Mouse (Mus musculus): Measurements from ENCODE around the gene Camta1. TPM values are rescaled to one million over a fixed set of nuclear protein-coding genes. Genes with fewer than 3 reads are reported as not detected.

Camta1 gene
- polyA plus RNA-seq, 1 experiment from 2014 or later = 106 TPM

DNA sequence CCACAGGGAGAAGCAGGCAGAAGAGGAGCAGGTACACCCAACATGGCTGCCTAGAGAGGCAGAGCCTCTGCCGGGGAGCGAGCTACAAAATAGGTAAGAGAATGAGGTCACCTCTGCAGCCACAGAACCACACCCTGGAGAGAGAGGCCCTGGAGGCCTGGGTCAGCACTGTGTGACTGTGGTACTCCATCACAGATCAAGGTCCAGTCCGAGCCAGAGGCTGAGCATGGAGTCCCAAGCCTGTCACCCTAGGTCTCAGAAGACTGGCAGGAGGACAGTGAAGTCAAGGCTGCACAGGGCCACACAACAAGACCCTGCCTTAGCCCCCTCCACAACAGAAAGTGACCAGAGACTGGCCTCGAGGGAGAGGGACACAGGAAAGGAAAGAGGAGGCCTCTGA, 294.6 kb downstream of the Camta1 start:
- ATAC-seq (ENCODE audit: insufficient number of reproducible peaks, low FRiP score, low TSS enrichment, low read depth) = no peak

DNA sequence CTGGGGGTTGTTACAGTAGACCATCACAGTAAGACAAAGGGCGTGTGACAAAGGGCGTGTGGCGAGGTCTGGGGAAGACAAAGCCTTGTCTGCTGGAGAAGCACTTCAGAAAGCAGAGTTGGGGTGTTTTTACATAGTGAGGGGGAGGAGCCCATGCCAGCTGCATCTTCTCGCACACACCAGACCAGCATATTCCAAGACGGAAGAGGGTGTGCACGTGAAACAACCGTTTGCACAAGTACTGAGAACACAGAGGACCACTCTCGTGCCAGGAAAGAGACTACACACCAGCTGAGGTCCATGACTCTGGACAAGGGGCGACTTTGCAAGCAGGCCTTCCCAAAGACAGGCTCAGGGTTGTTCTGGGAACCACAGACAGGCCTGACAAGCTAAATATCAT, 306.2 kb downstream of the Camta1 start:
- H3K27me3 ChIP-seq (ENCODE audit: control insufficient read depth, insufficient read depth, low read length) = no peaks in the 10 kb centered on the region
- no peak overlapping the region for H3K4me3 ChIP-seq (ENCODE audit: low read depth, low read length)
- no peak for DNase-seq (ENCODE audit: low spot score)
- H3K4me2 ChIP-seq (ENCODE audit: low read depth, severe bottlenecking) = no peak overlapping the region
- no peak overlapping the region for H3K27ac ChIP-seq (replicated peaks; ENCODE audit: low read depth, low read length)
- WGBS = 84% methylated on average over 9 of the region's 9 CpGs
- ATAC-seq (ENCODE audit: insufficient number of reproducible peaks, low FRiP score, low TSS enrichment, low read depth) = no peak
- H3K9ac ChIP-seq (ENCODE audit: low read length) = no peak overlapping the region
- peaks cover 3% of the 10 kb centered on the region; the same call in 1 of the 2 replicates for H3K4me1 ChIP-seq (ENCODE audit: control insufficient read depth, insufficient read depth, low read length)
- H3K9me3 ChIP-seq (ENCODE audit: control insufficient read depth, low read length) = no peaks in the 10 kb centered on the region
- no peaks in the 10 kb centered on the region for H3K36me3 ChIP-seq (ENCODE audit: control insufficient read depth, insufficient read depth, low read length)

More for the DNA sequence above, 294.6 kb downstream of the Camta1 start:
- no peaks in the 10 kb centered on the region for H3K4me1 ChIP-seq (ENCODE audit: control insufficient read depth, insufficient read depth, low read length)
- H3K27ac ChIP-seq (replicated peaks; ENCODE audit: low read depth, low read length) = no peak overlapping the region
- H3K27me3 ChIP-seq (ENCODE audit: control insufficient read depth, insufficient read depth, low read length) = no peaks in the 10 kb centered on the region
- H3K9me3 ChIP-seq (ENCODE audit: control insufficient read depth, low read length) = no peaks in the 10 kb centered on the region
- DNase-seq (ENCODE audit: low spot score) = no peak
- H3K36me3 ChIP-seq (ENCODE audit: control insufficient read depth, insufficient read depth, low read length) = no peaks in the 10 kb centered on the region
- no peak overlapping the region for H3K4me3 ChIP-seq (ENCODE audit: low read depth, low read length)
- no peak overlapping the region for H3K9ac ChIP-seq (ENCODE audit: low read length)
- 92% methylated on average over 4 of the region's 4 CpGs for WGBS
- H3K4me2 ChIP-seq (ENCODE audit: low read depth, severe bottlenecking) = no peak overlapping the region

DNA sequence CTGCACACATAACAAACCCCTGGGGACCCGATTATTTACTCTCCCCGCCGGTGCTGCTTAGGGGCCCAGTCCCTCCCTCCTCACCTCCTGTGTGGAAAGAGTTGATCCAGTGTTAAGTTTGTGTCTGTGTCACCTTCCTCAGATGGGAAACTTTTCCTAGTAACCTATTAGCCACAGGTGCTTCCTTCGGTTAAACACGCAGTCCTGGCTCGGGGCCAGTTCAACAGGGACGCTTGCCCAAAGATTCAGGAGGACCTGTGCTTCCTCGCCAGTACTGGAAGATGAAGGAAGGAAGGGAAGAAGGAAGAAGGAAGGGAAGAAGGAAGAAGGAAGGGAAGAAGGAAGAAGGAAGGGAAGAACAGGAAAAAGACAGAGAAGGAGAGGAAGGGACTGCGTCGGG, 312.2 kb downstream of the Camta1 start:
- ATAC-seq (ENCODE audit: insufficient number of reproducible peaks, low FRiP score, low TSS enrichment, low read depth) (no peak), DNase-seq (ENCODE audit: low spot score) (no peak)
- WGBS = 54% methylated on average over 10 of the region's 10 CpGs
- Histone ChIP-seq H3K27ac (replicated peaks; ENCODE audit: low read depth, low read length) (no peak overlapping the region), H3K36me3 (ENCODE audit: control insufficient read depth, insufficient read depth, low read length) (no peaks in the 10 kb centered on the region), H3K27me3 (ENCODE audit: control insufficient read depth, insufficient read depth, low read length) (no peaks in the 10 kb centered on the region), H3K9me3 (ENCODE audit: control insufficient read depth, low read length) (no peaks in the 10 kb centered on the region), H3K9ac (ENCODE audit: low read length) (no peak overlapping the region), H3K4me3 (ENCODE audit: low read depth, low read length) (no peak overlapping the region), H3K4me2 (ENCODE audit: low read depth, severe bottlenecking) (no peak overlapping the region), H3K4me1 (ENCODE audit: control insufficient read depth, insufficient read depth, low read length) (0 out of 2 replicates have a peak, but pooled peaks cover 6% of the 10 kb centered on the region)

DNA sequence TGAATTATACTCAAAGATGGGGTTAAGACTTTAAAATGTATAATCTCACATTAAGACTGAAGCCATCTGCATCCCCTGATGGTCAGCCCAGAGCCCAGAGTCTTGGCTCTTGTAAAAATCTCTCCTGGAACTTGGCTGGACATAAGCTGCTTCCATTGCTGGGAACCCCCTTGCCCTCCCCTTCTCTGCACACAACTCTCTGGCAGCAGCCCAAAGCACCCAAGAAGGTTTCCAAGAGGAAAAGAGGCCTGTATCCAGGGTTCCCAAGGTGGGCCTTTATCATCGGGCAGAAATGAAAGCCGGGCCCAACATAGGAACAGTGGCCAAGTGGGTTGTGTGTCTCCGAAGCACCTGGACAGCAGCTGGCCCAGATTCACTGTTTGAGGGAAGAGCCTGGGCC, 316.2 kb downstream of the Camta1 start:
- H3K9me3 ChIP-seq (ENCODE audit: control insufficient read depth, low read length) = no peaks in the 10 kb centered on the region
- H3K4me1 ChIP-seq (ENCODE audit: control insufficient read depth, insufficient read depth, low read length) = 0 out of 2 replicates have a peak, but pooled peaks cover 3% of the 10 kb centered on the region
- DNase-seq (ENCODE audit: low spot score) (no peak), ATAC-seq (ENCODE audit: insufficient number of reproducible peaks, low FRiP score, low TSS enrichment, low read depth) (no peak)
- H3K36me3 ChIP-seq (ENCODE audit: control insufficient read depth, insufficient read depth, low read length) = no peaks in the 10 kb centered on the region
- H3K4me3 ChIP-seq (ENCODE audit: low read depth, low read length) = no peak overlapping the region
- H3K27me3 ChIP-seq (ENCODE audit: control insufficient read depth, insufficient read depth, low read length) = no peaks in the 10 kb centered on the region
- no peak overlapping the region for H3K4me2 ChIP-seq (ENCODE audit: low read depth, severe bottlenecking)
- 91% methylated on average over 3 of the region's 3 CpGs for WGBS
- no peak overlapping the region for H3K9ac ChIP-seq (ENCODE audit: low read length)
- H3K27ac ChIP-seq (replicated peaks; ENCODE audit: low read depth, low read length) = no peak overlapping the region

DNA sequence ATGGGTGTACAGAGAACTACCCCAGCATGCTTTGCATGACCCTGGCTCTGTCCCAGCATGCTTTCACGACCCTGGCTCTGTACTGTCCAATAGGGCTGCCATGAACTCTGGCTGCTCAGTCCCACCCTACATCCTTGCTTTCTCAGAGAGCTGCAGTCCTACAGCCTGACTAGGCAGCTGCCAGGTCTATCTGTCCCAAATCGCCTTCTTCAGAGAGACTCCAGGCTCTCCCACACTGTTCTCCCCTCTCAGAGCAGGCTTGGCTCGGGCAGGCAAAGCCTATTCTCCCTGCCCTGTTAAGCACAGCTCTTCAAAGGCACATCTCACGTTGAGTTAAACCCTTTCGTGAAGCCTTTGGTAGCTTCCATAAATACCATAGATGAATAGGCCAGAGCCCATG, 317.5 kb downstream of the Camta1 start:
- WGBS = 51% methylated on average over 5 of the region's 5 CpGs
- Histone ChIP-seq H3K36me3 (ENCODE audit: control insufficient read depth, insufficient read depth, low read length) (no peaks in the 10 kb centered on the region), H3K9ac (ENCODE audit: low read length) (no peak overlapping the region), H3K4me1 (ENCODE audit: control insufficient read depth, insufficient read depth, low read length) (peaks cover 2% of the 10 kb centered on the region; the same call in 1 of the 2 replicates), H3K27ac (replicated peaks; ENCODE audit: low read depth, low read length) (no peak overlapping the region), H3K9me3 (ENCODE audit: control insufficient read depth, low read length) (no peaks in the 10 kb centered on the region), H3K4me3 (ENCODE audit: low read depth, low read length) (no peak overlapping the region), H3K27me3 (ENCODE audit: control insufficient read depth, insufficient read depth, low read length) (no peaks in the 10 kb centered on the region), H3K4me2 (ENCODE audit: low read depth, severe bottlenecking) (no peak overlapping the region)
- DNase-seq (ENCODE audit: low spot score) (no peak), ATAC-seq (ENCODE audit: insufficient number of reproducible peaks, low FRiP score, low TSS enrichment, low read depth) (no peak)

DNA sequence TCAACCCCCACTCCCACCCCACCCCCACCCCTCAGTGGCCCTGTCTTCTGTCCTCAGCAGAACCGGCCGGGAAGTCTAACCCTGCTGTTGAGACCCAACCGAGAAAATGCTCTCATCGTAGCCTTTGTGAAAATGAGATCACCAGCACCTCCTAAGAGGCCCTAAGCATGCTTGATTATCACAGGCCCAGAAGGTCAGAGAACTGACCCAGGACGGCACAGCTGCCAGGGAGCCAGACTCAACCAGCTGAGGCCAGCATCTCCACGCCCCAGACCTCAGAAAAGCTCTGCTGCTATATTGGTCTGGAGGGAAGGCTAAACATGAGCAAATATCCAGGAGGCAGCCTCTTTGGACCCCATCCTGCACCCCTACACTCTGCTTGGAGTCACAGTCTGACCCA, 321.1 kb downstream of the Camta1 start:
- H3K27ac ChIP-seq (replicated peaks; ENCODE audit: low read depth, low read length) = no peak overlapping the region
- H3K36me3 ChIP-seq (ENCODE audit: control insufficient read depth, insufficient read depth, low read length) = no peaks in the 10 kb centered on the region
- ATAC-seq (ENCODE audit: insufficient number of reproducible peaks, low FRiP score, low TSS enrichment, low read depth) (no peak), DNase-seq (ENCODE audit: low spot score) (no peak)
- 68% methylated on average over 6 of the region's 6 CpGs for WGBS
- no peak overlapping the region for H3K9ac ChIP-seq (ENCODE audit: low read length)
- H3K27me3 ChIP-seq (ENCODE audit: control insufficient read depth, insufficient read depth, low read length) = no peaks in the 10 kb centered on the region
- H3K4me1 ChIP-seq (ENCODE audit: control insufficient read depth, insufficient read depth, low read length) = peaks cover 8% of the 10 kb centered on the region; the same call in 1 of the 2 replicates
- H3K9me3 ChIP-seq (ENCODE audit: control insufficient read depth, low read length) = no peaks in the 10 kb centered on the region
- H3K4me2 ChIP-seq (ENCODE audit: low read depth, severe bottlenecking) = no peak overlapping the region
- no peak overlapping the region for H3K4me3 ChIP-seq (ENCODE audit: low read depth, low read length)

DNA sequence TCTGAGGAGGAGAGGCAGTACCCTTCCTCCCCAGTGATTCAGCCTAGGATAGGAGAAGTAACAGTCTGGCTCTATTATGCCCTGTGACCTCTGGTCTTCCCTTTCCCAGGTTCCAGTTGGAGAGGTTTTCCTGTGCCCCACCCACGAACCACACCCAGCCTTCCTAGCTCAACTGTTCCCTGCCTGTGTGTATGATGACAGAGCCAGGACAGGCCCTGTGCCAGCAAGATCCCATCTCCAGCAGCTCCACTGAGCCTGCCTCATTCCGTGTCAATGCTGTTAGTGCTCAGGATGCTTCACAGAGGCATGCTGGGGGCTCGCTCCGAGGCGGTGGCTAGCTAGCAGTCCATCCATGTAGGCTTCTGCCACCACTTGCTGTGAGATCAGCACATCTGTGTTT, 321.8 kb downstream of the Camta1 start:
- 81% methylated on average over 5 of the region's 5 CpGs for WGBS
- no peak for DNase-seq (ENCODE audit: low spot score)
- Histone ChIP-seq H3K36me3 (ENCODE audit: control insufficient read depth, insufficient read depth, low read length) (no peaks in the 10 kb centered on the region), H3K27me3 (ENCODE audit: control insufficient read depth, insufficient read depth, low read length) (no peaks in the 10 kb centered on the region), H3K27ac (replicated peaks; ENCODE audit: low read depth, low read length) (no peak overlapping the region), H3K9me3 (ENCODE audit: control insufficient read depth, low read length) (no peaks in the 10 kb centered on the region), H3K4me2 (ENCODE audit: low read depth, severe bottlenecking) (no peak overlapping the region), H3K4me3 (ENCODE audit: low read depth, low read length) (no peak overlapping the region), H3K9ac (ENCODE audit: low read length) (no peak overlapping the region), H3K4me1 (ENCODE audit: control insufficient read depth, insufficient read depth, low read length) (peaks cover 8% of the 10 kb centered on the region; the same call in 1 of the 2 replicates)
- ATAC-seq (ENCODE audit: insufficient number of reproducible peaks, low FRiP score, low TSS enrichment, low read depth) = no peak

DNA sequence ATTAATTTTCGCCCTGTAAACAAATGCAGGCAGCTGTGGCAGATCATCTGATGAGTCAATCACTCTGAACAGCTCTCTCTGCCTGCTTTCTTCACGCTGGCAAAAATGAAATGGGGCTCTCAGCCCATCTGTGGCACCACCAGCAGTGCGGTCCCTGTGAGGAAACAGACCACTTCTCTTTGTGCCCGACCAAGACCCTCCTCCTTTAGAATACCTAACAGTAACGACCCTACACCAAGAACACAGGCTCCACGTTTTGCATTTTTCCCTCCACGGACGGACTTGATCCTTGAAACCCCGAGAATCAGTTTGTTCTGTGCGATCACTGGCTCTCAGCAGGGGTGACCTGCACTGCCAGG, 322.5 kb downstream of the Camta1 start:
- Histone ChIP-seq H3K4me3 (ENCODE audit: low read depth, low read length) (no peak overlapping the region), H3K9ac (ENCODE audit: low read length) (no peak overlapping the region), H3K27ac (replicated peaks; ENCODE audit: low read depth, low read length) (no peak overlapping the region), H3K36me3 (ENCODE audit: control insufficient read depth, insufficient read depth, low read length) (no peaks in the 10 kb centered on the region), H3K9me3 (ENCODE audit: control insufficient read depth, low read length) (no peaks in the 10 kb centered on the region), H3K4me1 (ENCODE audit: control insufficient read depth, insufficient read depth, low read length) (peaks cover 8% of the 10 kb centered on the region; the same call in 1 of the 2 replicates), H3K4me2 (ENCODE audit: low read depth, severe bottlenecking) (no peak overlapping the region), H3K27me3 (ENCODE audit: control insufficient read depth, insufficient read depth, low read length) (no peaks in the 10 kb centered on the region)
- DNase-seq (ENCODE audit: low spot score) = no peak
- WGBS = 60% methylated on average over 10 of the region's 10 CpGs
- ATAC-seq (ENCODE audit: insufficient number of reproducible peaks, low FRiP score, low TSS enrichment, low read depth) = no peak

DNA sequence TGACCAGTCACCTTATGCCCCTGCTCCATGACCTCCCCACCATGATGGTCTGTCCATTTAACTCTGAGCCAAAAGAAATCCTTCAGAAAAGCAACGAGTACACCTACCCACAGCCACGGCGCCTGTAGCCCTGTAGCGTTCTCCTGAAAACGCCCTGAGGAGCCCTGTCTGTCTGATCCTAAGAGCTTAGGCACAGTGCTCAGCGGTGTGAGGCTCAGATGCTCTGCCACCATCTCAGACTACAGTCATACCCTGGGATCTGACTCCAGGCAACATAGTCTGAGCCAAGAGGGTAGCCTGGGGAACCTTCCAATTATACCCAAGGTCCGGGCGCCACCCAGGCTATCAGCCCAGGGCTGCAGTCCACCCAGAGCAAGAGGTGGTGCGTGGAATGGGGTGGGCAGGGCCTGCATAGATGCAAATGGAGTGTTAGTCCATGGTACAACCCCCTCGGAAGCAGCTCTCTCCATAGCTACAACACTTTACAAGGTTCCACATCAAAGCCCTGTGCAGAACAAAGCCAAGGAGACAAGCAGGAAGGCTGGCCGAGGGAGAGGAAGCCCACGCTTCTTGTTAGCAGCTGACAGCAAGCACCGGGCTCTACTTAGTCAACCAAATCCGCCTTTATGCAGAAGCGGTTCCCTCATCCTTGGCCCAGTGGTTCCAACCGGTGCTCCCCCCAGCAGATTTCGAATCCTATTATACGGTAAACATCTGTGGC, 323.1 kb downstream of the Camta1 start:
- Histone ChIP-seq H3K4me2 (ENCODE audit: low read depth, severe bottlenecking) (no peak overlapping the region), H3K27ac (replicated peaks; ENCODE audit: low read depth, low read length) (no peak overlapping the region), H3K36me3 (ENCODE audit: control insufficient read depth, insufficient read depth, low read length) (no peaks in the 10 kb centered on the region), H3K4me3 (ENCODE audit: low read depth, low read length) (no peak overlapping the region), H3K9me3 (ENCODE audit: control insufficient read depth, low read length) (no peaks in the 10 kb centered on the region), H3K9ac (ENCODE audit: low read length) (no peak overlapping the region), H3K4me1 (ENCODE audit: control insufficient read depth, insufficient read depth, low read length) (peaks cover 8% of the 10 kb centered on the region; the same call in 1 of the 2 replicates), H3K27me3 (ENCODE audit: control insufficient read depth, insufficient read depth, low read length) (no peaks in the 10 kb centered on the region)
- ATAC-seq (ENCODE audit: insufficient number of reproducible peaks, low FRiP score, low TSS enrichment, low read depth) = no peak
- WGBS = 59% methylated on average over 18 of the region's 18 CpGs
- DNase-seq (ENCODE audit: low spot score) = no peak

Data from limb, embryonic 11.5 days (tissue).